Mouse (Mus musculus) myocyte (in vitro differentiated cells): ENCODE measurements around the gene BC003965.

ENCODE experiments used
- CEBPB ChIP-seq: IDR thresholded peaks from 2 replicates; pipeline ENCODE4 v1.6.1; 2011; ENCODE audit warnings: mild to moderate bottlenecking, moderate library complexity; ENCODE audit not compliant: poor library complexity, insufficient read depth, severe bottlenecking
- E2F4 ChIP-seq: IDR thresholded peaks from one replicate; pipeline ENCODE4 v1.6.1; 2011; ENCODE audit warnings: mild to moderate bottlenecking, control low read depth, moderate library complexity; ENCODE audit not compliant: insufficient read depth
- MAX ChIP-seq: IDR thresholded peaks from one replicate; pipeline ENCODE4 v1.6.1; 2011; ENCODE audit warnings: low read depth, mild to moderate bottlenecking, control low read depth
- MYOD1 ChIP-seq, 3 experiments: IDR thresholded peaks; one replicate each; pipeline ENCODE4 v1.6.1; 2011; ENCODE audit warnings: control low read depth in 2 of 3, low read depth in 2 of 3, mild to moderate bottlenecking in 2 of 3, moderate library complexity in 1 of 3; ENCODE audit not compliant: insufficient read length in 2 of 3, control insufficient read depth in 1 of 3
- MYOG ChIP-seq, 3 experiments: IDR thresholded peaks; one replicate each; pipeline ENCODE4 v1.6.1; 2011; ENCODE audit warnings: control low read depth in 2 of 3, low read depth in 2 of 3, mild to moderate bottlenecking in 2 of 3; ENCODE audit not compliant: insufficient read length in 2 of 3, control insufficient read depth in 1 of 3, insufficient read depth in 1 of 3
- POLR2A ChIP-seq: IDR thresholded peaks from one replicate; pipeline ENCODE4 v1.6.1; 2011; ENCODE audit warnings: low read depth, mild to moderate bottlenecking, control low read depth, moderate library complexity; ENCODE audit not compliant: insufficient read length
- POLR2AphosphoS2 ChIP-seq: IDR thresholded peaks from one replicate; pipeline ENCODE4 v1.6.1; 2011; ENCODE audit warnings: low read depth, control low read depth; ENCODE audit not compliant: insufficient read length
- REST ChIP-seq: IDR thresholded peaks from one replicate; pipeline ENCODE4 v1.6.1; 2011; ENCODE audit warnings: mild to moderate bottlenecking, control low read depth, moderate library complexity; ENCODE audit not compliant: insufficient read depth, insufficient read length
- SRF ChIP-seq: IDR thresholded peaks from one replicate; pipeline ENCODE4 v1.6.1; 2011; ENCODE audit warnings: low read depth; ENCODE audit not compliant: control insufficient read depth, insufficient read length
- TCF12 ChIP-seq: IDR thresholded peaks from one replicate; pipeline ENCODE4 v1.6.1; 2011; ENCODE audit warnings: mild to moderate bottlenecking, control low read depth; ENCODE audit not compliant: poor library complexity, insufficient read depth, severe bottlenecking
- USF1 ChIP-seq: IDR thresholded peaks from one replicate; pipeline ENCODE4 v1.6.1; 2011; ENCODE audit warnings: low read depth, mild to moderate bottlenecking, control low read depth, moderate library complexity

DNA sequence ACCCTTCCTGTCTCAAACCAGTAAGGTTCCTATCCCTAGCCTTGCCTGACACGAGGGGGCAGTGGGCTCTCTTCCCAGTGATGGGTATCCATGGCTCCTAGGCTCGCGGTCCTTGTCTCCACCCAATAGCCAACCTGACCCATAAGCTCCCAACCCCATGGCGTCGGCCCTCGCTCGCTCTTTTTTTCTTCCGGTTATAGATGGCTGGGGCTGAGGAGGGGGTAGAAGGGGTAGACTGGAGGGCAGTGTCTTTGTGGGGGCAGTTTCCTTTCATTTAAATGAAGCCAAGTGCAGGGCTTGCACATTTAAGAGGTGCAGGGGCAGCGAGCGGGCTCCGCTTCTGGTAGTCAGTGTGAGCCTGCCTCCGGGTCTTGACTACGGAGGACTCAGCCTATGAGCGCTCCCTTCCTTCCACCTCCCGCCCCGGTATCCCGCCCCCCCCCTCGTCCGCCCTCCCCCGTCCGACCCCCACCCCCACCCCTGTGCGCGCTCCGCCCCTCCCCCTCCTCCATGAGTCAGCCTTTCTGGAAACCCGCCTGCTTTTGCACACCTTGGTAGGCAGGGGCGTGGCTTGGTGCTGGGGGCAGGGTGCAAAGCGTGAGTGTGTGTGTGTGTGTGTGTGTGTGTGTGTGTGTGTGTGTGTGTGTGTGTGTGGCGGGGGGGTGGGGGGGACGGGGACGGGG is 37.6 kb downstream of the BC003965 start:
- TF ChIP-seq POLR2A (no peak), CEBPB (no peak), TCF12 (no peak), SRF (no peak), POLR2AphosphoS2 (no peak), MYOD1 (IDR thresholded peaks at IDR 0.05; ENCODE audit: control insufficient read depth in 1 of 3, insufficient read length in 2 of 3, low read depth in 2 of 3) (no peak), MAX (no peak), E2F4 (no peak), USF1 (no peak), REST (no peak), MYOG (IDR thresholded peaks at IDR 0.05; ENCODE audit: control insufficient read depth in 1 of 3, insufficient read depth in 1 of 3, insufficient read length in 2 of 3, low read depth in 2 of 3) (no peak)
